Mouse (Mus musculus) regulatory T cell (primary cell): Measurements from ENCODE around the gene Mlxipl.
"Not testable (repeated sequence)": the region's sequence is repeated elsewhere in the genome, so short reads cannot be mapped to it uniquely, and the experiment has no call there.

Source experiments
- in situ Hi-C: fragments of 300-600 bp; cut with MboI, MseI; formaldehyde crosslinking; loops from one replicate; pipeline ENCODE4 v1.15.1; 2025; ENCODE audit warnings: high pct_unique_total_duplicates

Gene Mlxipl

DNA sequence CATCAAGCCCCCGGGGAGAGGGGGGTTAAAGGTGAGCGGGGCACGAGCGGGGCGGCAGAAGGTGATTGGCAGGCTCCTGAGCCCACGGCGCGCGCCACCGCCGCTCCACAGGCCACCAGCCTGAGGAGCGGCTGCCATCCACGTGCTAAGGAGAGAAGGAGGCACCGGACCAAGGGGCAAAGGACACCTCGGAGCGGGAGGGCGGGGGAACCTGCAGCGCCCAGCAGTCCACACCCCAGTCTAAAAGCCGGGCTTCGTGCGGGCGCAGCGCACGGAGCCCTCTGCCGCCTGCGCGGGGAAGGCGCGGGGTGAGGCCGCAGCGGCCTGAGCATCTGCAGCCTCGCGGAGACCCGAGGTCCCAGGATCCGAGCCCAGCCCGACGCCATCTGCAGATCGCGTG lies at the start of gene Mlxipl:
Mlxipl (plus strand) TSS at position 238 of the 400 bp plus-strand sequence.
- in situ Hi-C loops = loop anchor here (25.0 kb wide), 1 partner anchor 1723 kb away; no protein-coding TSS in a partner anchor

DNA sequence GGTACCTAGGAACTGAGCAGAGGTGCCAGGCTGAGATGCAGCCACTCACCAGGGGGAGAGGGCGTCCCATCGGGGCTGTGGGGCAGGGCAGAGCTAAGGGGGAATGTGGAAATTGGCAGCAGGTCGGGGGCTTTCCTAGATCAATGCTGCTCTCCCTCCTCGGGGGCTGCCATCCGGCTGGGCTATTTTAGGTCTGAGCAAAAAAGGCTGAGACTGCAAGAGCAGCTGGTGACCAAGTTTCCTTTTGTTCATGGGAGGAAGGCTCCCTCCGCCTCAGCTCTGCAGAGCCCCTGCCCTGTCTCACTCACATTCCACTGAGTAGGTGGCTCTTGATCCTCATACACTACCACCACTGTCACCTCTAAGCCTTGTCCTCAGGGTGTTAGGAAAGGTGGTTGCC lies 49.6 kb upstream of the Mlxipl start:
- in situ Hi-C loops = no loop called here

DNA sequence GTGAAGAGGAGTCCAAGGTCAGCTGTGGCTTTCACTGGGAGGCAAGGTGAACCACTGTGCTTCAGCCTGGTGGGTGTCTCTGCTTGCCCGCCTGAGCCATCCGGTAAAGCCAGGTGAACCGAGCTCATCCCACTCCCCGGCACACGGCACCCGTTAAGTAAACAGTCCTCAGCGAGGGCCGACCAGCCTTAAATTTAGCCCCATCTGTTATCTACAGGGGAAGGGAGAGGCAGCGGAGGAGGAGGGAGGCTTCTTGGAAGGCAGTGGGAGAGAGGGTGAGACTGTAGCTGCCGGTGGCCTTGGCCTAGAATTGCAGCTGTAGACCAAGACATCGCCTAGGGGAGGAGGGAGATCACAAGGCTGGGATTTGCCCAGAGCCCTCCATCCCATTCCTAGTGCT lies 48.9 kb upstream of the Mlxipl start:
- in situ Hi-C loops = no loop called here

DNA sequence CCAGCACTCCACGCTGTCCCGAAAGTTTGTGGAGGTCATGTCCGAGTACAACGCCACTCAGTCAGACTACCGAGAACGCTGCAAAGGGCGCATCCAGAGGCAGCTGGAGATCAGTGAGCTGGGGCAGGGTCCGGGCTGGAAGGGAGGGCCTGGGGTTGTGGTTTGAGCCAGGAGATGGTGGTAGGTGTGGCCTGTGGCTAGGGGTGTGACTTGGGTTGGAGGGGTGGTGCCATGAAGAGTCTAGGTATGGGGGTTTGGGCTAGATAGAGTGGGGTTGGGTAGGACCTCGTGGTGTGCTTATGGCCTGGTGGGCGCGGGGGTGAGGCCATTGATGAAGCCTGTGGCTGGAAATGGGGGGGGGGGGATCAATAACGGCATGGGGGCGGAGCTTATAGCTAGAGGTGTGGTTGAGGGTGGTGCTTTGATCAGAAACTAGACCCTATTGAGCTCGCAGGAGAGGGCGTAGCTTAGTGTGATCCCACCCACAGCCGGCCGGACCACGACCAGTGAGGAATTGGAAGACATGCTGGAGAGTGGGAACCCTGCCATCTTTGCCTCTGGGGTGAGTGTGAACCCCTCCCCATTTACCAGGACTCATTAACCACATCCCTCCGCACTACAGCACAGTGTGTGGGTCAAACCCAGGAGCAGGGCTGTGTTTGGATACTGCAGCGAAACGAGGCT lies 47.4 kb upstream of the Mlxipl start:
- in situ Hi-C loops = no loop called here

DNA sequence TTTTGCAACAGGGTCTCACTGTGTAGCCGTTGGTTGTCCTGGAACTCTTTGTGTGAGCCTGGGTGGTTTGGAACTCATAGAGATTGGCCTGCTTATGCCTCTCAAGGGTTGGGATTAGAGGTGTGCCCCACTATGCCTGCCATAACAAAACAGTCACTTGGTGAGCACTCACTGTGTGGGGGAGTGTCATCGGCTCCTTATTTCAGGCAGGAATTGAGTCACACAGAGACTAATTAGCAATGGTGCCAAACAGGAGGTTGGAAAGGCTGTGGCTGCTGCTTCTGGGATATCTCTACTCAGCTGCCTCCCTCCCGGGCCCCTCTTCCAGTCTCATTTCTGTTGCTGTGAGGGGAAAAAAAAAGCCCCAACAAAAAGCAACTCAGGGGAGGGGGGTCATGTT lies 45.1 kb upstream of the Mlxipl start:
- in situ Hi-C loops = no loop called here

DNA sequence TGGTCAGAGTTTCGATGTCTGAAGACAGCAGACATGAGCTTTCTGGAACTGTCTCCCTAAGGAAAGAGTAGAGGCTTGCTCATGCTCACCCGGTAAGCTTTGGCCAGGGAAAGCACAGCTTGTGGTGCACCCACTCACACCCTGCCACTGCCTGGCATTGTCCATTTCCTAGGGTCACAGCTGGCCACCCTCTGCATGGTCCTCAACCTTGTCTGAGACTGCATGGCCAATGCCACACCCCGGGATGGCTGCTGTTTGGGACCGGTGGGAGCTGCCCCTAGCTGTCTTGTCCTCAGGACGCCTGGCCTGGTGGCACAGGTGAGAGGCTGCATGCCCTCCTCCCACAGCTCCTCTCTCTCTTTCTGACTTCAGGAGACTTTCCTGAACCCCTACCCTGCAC lies 41.2 kb upstream of the Mlxipl start:
- in situ Hi-C loops = no loop called here

DNA sequence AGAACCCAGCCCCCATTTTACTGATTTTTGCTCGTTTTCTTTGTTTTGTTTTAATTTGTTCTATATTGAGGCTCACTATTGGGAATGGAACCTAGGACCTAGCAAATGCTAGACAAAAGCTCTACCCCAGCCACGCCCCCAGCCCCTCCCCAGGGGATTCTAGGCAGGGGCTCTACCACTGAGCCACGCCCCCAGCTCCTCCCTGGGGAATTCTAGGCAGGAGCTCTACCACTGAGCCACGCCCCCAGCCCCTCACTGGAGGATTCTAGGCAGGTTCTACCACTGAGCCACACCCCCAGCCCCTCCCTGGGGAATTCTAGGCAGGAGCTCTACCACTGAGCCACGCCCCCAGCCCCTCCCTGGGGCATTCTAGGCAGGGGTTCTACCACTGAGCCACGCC lies 40.4 kb upstream of the Mlxipl start:
- in situ Hi-C loops = not testable (repeated sequence)

DNA sequence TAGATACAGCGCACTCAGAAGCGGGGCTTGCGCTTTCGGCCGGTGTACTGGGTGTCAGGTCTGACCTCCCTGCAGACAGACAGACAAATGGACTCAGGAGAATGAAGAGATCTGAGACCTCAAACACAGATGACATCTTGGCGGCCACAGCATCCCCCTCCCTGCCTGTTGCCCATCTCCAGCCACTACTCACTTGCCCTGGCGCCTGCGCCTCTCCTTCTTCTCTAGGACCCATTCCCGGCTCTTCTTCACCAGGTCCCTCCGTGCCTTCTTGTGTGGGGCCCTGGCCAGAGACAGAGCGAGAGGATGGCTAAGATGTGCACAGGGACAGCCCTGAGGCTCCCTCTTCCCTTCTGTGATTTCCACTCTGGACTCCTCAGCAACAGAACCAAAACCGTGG lies 36.3 kb upstream of the Mlxipl start:
- in situ Hi-C loops = no loop called here

DNA sequence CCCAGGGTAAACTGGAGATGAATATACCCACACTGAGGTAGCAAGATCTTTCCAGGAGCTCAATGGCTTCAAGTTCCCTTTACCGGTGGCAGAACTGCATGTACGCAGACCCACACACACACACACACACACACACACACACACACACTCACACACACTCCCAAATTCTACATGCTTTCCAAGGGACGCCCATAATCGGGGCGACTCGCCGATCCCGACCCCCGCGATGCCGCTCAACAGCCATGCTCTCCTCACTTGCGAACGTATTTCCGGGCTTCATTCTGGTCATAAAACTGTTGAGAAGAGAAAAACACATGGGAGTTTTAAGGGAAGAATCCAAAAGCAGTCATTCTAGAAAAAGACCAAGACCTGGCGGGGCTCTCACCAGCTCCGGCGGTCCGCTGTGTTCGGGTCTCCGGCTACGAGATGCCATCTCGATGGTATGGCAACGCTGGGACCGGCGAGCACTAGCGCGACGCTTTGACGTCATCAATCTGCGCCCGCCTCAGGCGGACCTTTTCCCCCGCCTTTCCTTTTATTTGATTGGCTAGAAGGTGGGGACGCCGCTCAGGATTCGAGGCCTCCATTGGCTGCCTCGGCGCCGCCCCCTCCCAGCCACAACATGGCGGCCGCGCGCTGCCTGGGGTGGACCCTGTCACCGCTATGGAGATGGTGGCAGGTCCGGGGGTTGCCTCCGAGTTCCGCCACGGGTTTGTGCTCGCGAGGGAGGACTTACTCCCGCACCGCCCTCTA lies 25.9 kb upstream of the Mlxipl start, which contains the start of gene Dnajc30:
Dnajc30 (plus strand) TSS at position 574 of the 753 bp plus-strand sequence.
- in situ Hi-C loops = no loop called here

DNA sequence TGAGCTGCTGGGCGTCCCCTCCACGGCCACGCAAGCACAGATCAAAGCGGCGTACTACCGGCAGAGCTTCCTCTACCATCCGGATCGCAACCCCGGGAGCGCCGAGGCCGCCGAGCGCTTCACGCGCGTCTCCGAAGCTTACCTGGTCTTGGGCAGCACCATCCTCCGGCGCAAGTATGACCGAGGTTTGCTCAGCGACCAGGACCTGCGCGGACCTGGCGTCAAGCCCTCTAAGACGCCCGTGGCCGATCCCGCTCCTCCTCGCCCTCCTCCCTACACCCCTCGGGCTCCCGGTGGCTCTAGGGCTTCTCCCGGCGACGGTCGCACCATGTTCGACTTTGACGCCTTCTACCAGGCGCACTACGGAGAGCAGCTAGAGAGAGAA lies 25.3 kb upstream of the Mlxipl start:
- in situ Hi-C loops = no loop called here

DNA sequence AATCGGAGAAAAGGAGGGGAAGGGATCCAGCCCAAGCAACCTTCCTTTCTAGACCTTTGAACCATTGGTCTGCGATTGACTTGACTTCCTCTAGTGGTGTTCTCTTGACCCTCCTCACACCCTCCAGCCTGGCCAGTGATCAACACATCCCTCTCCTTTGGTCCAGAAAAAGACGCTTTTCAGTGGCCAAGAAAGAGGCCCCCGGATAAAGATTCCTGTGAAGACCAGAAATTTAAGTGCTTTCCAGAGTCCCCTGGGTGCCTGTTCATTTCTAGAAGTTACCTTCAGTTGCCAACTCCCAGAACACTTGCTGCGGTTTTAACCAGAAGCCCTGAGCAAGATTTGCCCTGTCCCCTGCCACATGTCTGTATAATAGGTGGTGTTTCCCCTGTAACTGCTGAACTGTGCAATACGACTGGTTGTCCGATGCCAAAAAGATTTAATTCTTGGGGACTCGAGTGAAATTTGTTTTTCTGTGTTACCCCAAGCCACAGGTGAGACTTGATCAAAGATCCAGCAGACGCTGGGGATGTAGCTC lies 24.7 kb upstream of the Mlxipl start, which contains the start of gene Bud23:
Bud23 (minus strand) TSS at position 51 of the 538 bp plus-strand sequence.
- in situ Hi-C loops = not testable (repeated sequence)

DNA sequence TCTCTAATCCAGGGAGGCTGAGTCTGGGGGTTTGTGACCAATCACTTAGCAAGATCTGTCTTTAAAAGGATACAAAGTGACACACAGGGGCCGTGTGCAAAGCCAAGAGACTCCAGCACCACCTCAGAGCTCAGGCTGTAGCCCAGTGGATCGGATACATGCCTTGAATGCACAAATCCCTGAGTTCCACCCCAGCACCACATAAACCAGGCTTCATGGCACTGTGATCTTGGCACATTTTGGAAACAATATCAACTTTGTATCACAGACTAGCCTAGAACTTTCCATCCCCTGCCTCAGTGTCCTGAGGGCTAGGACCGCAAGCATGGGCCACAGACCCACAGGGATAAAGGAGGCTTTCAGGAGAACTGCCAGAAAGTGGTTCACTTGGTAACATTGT lies 23.7 kb upstream of the Mlxipl start:
- in situ Hi-C loops = no loop called here

DNA sequence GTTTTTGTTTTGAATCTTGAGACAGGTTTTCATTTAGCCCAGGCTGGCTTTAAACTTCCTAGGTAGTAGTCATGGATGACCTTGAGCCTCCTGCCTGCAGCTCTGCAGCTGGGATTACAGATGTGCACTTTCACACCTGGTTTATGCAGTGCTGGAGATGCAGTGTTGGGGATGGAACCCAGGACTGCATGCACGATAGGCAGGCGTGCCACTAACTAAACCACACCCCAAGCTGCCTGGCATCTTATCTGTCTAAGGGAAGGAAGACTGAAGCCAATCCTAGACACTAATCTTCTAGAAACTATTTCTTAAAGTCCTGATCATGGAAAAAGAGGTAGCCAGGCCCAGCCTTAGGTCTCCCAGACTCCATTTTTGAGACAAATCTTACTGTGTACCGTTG lies 19.2 kb upstream of the Mlxipl start:
- in situ Hi-C loops = no loop called here

DNA sequence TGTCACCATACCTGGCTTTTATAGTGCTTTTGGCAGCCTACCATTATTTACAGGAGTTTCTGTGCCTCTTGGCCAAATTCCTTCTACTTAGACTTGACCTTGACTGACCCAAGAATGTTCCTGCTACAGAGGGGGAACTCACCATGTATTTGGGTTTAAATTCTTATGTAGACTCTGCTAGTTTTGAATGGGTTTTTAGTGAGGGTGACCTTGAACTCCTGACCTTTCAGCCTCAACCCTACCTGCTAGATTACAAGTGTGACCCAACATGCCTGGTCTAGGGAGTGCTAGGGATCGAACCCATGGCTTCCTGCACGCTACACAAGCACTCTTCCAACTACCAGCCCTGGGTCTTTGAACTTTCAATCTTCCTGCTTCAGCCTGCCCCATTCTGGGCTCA lies 17.6 kb upstream of the Mlxipl start:
- in situ Hi-C loops = no loop called here

DNA sequence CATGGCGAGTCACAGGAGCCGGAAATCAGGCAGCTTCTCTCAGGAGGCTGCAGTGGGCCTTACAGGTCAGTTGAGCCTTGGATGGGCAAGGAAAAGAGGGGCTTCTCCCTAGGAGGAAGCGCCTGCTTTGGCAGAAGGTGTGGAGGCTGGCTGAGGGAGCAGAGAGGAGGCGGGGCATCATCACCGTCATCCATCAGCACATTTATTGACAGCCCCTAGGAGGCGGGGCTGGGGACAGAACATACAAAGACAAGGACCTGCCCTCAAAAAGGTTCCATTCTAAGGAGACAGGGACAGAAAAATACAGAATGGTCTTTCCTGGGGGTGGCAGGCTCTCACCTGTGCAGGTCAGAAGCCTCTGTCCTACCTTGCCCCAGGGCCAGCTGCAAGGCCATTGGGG lies 17.0 kb upstream of the Mlxipl start:
- in situ Hi-C loops = no loop called here

DNA sequence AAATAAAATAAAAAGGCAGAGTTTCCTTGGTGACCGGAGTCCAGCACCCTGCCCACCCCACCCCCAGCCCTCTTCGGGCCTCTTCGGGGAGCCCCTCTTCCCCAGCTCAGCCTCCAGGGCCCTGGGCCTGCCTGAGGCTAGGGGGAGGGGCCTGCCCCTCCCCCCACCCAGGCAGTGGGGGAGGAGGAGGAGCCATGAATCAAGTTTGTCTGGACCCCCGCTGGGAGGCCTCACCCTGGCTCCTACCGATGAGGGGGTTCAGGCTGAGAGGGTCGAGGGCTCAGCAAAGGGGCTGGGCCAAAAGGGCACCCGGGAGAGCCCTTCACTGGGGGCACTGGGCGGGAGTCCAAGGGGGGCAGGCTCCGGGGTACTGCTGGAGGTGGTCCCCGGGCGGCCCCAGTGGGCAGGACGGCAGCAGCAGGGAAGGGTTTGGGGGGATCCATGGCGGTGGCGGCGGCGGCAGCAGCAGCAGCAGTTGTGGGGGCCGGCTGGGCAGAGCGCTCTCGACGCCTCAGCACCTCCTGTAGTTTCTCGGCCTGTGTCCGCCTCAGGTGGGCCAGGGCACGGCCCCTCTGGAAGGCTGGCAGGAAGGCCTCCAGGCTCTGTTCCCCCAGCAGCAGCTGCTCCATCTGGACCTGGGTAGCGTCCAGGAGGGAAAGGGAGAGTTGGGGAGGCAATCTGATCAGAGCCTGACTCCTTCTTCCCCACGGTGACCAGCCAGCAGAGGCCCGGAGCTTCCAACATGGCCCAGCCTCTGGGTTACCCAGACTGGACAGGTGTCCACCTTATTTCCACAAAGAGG lies 16.1 kb upstream of the Mlxipl start:
- in situ Hi-C loops = no loop called here

DNA sequence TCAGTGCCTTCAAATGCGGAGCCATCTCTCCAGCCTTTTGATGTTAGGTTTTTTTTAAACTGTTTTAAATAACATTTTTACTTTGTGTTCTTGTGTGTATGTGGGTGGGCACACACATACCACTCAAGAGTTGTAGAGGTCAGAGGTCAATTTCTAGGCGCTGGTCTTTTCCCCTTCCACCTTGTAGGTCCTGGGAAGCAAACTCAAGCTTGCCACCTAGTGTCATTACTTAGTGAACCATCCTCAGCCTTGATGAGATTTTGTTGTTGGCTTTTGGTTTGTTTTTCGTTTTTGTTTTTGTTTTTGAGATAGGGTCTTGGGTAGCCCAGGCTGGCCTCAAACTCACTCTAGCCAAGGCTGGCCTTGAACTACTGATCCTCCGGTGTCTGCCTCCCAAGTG lies 14.0 kb upstream of the Mlxipl start:
- in situ Hi-C loops = loop anchor here (25.0 kb wide), 1 partner anchor 1737 kb away; no protein-coding TSS in a partner anchor

DNA sequence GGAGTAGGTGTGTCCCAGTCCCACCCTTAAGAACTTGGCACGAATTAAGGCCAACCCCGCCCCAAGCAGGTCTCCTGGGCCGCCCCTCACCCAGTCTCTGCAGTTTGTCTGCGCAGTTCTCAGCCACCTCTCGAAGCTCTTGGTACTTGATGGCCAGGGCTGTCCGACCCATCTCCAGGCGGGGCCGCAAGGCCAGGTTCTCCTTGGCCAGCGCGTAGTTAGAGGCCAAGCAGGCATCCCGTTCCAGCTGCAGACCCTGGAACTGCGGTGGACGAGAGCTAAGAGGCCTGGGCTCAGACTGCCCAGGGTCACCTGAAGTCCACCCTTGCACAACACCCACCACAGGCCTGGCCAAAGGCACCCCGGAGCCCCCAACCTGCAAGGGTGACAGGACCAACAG lies 13.3 kb upstream of the Mlxipl start:
- in situ Hi-C loops = loop anchor here (25.0 kb wide), 1 partner anchor 1736 kb away; no protein-coding TSS in a partner anchor

DNA sequence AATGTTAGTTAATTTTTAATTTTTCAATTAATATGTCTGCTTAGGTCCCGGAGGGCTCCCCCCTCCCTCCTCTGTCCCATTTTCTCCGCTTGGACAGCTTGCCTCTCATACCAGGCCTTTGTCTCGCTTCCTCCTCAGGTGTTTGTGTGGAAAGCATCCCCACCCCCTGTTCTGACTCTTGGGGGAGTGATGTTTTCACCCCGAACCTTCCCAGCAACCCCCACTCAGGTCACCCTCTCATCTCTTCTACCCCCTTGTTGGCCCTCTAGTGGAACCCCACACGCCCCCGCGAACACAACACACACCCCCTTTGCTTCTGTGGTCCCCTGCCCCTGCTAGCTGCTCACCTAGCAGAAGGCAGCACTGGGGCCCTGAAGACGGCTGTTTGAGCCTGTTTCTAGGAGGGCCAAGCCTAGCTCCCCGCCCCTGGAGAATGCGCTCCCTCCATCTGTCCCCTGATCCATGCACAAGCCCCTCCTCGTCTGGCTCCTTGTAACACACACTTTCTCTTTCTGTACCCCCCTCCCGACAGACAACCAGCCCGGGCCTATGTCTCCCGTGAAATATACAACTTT lies 12.7 kb upstream of the Mlxipl start:
- in situ Hi-C loops = loop anchor here (25.0 kb wide), 1 partner anchor 1735 kb away; no protein-coding TSS in a partner anchor

DNA sequence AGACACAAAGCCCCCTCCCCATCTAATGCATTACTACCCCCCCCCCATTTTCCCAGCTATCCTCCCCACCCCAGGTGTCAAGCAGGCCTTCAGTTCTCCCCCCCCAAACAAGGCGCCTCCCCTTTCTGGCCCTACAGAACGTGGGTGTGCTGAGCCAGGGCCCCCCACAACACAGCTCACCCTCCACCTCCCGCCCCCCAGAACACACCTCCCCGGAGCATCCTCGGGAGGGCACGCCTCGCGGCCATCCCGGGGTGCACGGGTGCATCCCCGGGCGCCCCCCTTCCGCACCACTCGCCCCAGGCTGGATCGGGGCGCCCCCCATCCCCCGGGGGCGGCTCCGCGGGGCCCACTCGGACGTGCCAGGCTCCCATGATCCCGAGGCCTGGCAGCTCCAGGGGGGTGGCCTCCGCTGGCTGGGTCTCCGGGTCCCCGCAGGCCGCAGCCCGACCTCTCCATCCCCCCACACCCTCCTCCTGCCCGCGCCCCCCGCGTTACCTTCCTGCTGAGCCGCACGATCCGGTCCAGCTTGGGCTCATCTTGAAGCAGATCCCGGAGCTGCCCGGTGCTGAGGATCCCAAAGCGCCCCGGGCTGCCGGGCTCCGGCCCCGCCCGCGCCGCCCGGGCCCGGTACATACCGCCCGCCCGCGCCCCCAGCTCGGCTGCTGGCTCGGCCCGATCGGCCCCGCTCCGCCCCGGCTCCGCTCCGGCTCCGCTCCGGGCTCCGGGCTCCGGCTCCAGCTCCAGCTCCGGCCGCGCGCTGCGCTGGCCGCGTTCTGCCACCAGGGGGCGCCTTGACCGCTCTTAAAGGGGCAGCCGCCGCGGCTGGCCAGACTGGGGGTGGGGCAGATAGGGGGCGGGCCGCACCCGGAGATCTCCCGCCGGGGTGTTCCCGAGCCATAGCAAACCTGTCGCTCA lies 11.9 kb upstream of the Mlxipl start, which contains the start of gene Vps37d:
Vps37d (minus strand) TSS at position 703 of the 918 bp plus-strand sequence.
- in situ Hi-C loops = loop anchor here (25.0 kb wide), 1 partner anchor 1734 kb away; no protein-coding TSS in a partner anchor
